Mouse (Mus musculus) bone marrow macrophage, adult 2 months (primary cell): Measurements from ENCODE around the gene Zic4.

Source experiments
- CTCF ChIP-seq: IDR thresholded peaks from 2 replicates; pipeline ENCODE4 v1.5.1; 2012; ENCODE audit warnings: low read depth, mild to moderate bottlenecking, low read length, moderate library complexity
- POLR2A ChIP-seq: IDR thresholded peaks from 2 replicates; pipeline ENCODE4 v1.6.1; 2012; ENCODE audit warnings: mild to moderate bottlenecking, low read depth, low read length, borderline replicate concordance

DNA sequence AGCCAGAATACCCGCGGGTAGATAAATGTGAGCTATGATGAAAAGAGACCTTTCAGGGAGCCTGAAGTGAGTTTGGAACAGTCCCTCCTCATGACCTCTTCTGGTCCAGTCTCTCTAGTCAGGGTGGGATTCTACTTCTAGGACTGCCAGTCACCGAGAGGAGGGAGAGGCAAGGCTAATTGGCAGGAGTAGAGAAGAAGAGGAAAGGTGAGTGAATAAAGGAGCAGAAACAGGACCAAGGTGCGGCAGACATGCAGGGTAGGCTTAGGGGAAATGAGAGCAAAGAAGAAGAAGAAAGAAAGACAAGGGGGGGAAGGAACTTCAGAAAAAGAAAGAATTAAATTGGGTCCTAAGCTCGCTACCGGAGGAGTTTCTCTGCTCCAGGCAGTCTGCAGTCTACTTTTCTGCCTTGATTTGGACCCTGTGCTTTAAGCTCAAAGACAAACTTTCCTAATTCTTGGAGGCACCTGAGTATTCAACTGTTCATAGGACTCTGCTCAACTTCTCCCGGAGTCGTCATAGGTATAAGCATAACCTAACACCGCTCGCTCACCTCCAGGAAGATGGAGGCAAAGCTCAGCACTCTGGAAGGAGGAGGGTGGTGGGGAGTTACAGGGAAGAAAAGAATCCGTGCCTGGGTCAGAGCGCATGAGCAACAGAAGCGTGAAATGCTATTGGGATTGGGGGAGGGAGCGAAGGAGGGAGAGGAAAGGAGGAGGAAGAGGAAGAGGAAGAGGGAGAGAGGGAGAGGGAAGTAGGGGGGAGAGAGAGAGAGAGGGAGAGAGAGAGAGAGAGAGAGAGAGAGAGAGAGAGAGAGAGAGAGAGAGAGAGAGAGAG lies 15.0 kb downstream of the Zic4 start:
- no peak for TF ChIP-seq CTCF
- TF ChIP-seq POLR2A, result no peak
